Mouse (Mus musculus): ENCODE results near the gene Eid3. TPM values are rescaled to one million over a fixed set of nuclear protein-coding genes. Genes with fewer than 3 reads are reported as not detected.

The Eid3 gene
- polyA plus RNA-seq, 1 experiment from 2014 or later = 0.13 TPM

DNA sequence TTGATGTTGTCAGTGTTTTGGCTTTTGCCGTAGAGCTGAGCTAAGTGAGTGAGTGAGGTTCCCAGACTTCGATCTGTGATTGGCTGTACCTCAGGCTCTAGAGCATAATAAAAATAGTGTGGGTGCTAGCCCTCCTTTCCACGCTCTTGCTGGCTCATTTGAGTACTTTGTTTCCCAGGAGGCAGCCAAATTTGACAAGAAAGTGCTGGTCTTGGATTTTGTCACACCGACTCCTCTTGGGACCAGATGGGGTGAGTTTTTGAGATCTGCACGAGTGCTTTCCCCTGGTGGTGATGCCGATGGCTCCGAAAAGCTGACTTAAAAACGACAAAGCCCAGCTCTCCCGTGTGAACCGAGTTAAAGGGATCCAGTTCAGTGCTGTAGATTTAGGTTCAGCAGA lies 9.0 kb downstream of the Eid3 start:
- H3K4me3 ChIP-seq (ENCODE audit: low read depth, low read length) = no peak overlapping the region
- no peak overlapping the region for H3K4me2 ChIP-seq (ENCODE audit: low read depth, low read length)
- peaks cover 53% of the 10 kb centered on the region for H3K36me3 ChIP-seq (ENCODE audit: control insufficient read depth, insufficient read depth)
- no peaks in the 10 kb centered on the region for H3K27me3 ChIP-seq (ENCODE audit: control insufficient read depth, insufficient read depth, low read depth, low read length)
- peaks cover 3% of the 10 kb centered on the region for H3K4me1 ChIP-seq (ENCODE audit: control insufficient read depth, low read depth, low read length)
- 79% methylated on average over 10 of the region's 10 CpGs for WGBS (ENCODE audit: insufficient replicate concordance)
- H3K9ac ChIP-seq (ENCODE audit: low read depth, low read length) = no peak overlapping the region
- no peaks in the 10 kb centered on the region for H3K9me3 ChIP-seq (replicated peaks; ENCODE audit: control insufficient read depth, low read length)
- no peak for ATAC-seq (ENCODE audit: low read depth)
- H3K27ac ChIP-seq (ENCODE audit: low read length) = no peak overlapping the region

GRCm38 (mm10) chr10:82876076-82876796 lies 9.8 kb downstream of the Eid3 start:
- Histone ChIP-seq H3K36me3 (ENCODE audit: control insufficient read depth, insufficient read depth) (peaks cover 59% of the 10 kb centered on the region), H3K9me3 (replicated peaks; ENCODE audit: control insufficient read depth, low read length) (no peaks in the 10 kb centered on the region), H3K27me3 (ENCODE audit: control insufficient read depth, insufficient read depth, low read depth, low read length) (no peaks in the 10 kb centered on the region), H3K4me1 (ENCODE audit: control insufficient read depth, low read depth, low read length) (peaks cover 3% of the 10 kb centered on the region), H3K9ac (ENCODE audit: low read depth, low read length) (no peak overlapping the region), H3K4me2 (ENCODE audit: low read depth, low read length) (no peak overlapping the region), H3K27ac (ENCODE audit: low read length) (no peak overlapping the region), H3K4me3 (ENCODE audit: low read depth, low read length) (no peak overlapping the region)
- WGBS (ENCODE audit: insufficient replicate concordance) = 76% methylated on average over 16 of the region's 16 CpGs
- ATAC-seq (ENCODE audit: low read depth) = peak; percentile 53; the same call in 1 of the 2 replicates

GRCm38 (mm10) chr10:82887354-82887753 lies 20.9 kb downstream of the Eid3 start:
- no peak for ATAC-seq (ENCODE audit: low read depth)
- H3K4me1 ChIP-seq (ENCODE audit: control insufficient read depth, low read depth, low read length) = peaks cover 18% of the 10 kb centered on the region
- no peak overlapping the region for H3K9ac ChIP-seq (ENCODE audit: low read depth, low read length)
- H3K27ac ChIP-seq (ENCODE audit: low read length) = no peak overlapping the region
- H3K27me3 ChIP-seq (ENCODE audit: control insufficient read depth, insufficient read depth, low read depth, low read length) = no peaks in the 10 kb centered on the region
- H3K4me3 ChIP-seq (ENCODE audit: low read depth, low read length) = no peak overlapping the region
- peaks cover 60% of the 10 kb centered on the region for H3K36me3 ChIP-seq (ENCODE audit: control insufficient read depth, insufficient read depth)
- WGBS (ENCODE audit: insufficient replicate concordance) = 77% methylated on average over 6 of the region's 6 CpGs
- no peak overlapping the region for H3K4me2 ChIP-seq (ENCODE audit: low read depth, low read length)
- H3K9me3 ChIP-seq (replicated peaks; ENCODE audit: control insufficient read depth, low read length) = no peaks in the 10 kb centered on the region

DNA sequence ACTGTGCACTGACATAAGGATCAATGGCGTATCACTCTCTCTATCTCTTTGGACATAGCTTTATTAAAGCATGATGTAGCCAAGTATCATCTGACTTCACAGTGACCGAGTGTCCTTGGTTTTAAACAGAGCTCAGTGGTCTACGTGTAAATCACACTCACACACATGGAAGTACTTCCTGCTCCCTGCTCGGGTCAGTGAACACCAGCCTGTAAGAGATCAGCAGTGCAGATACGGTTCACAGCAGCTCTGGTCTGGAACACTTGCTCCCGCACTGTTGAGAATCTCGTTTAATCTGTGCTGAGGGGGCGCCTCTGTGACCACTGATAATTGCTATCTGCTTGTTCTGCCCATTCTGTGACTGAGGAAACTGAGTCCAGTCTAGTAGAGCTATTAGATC lies 22.1 kb downstream of the Eid3 start:
- Histone ChIP-seq H3K36me3 (ENCODE audit: control insufficient read depth, insufficient read depth) (peaks cover 54% of the 10 kb centered on the region), H3K4me3 (ENCODE audit: low read depth, low read length) (no peak overlapping the region), H3K27me3 (ENCODE audit: control insufficient read depth, insufficient read depth, low read depth, low read length) (no peaks in the 10 kb centered on the region), H3K9ac (ENCODE audit: low read depth, low read length) (no peak overlapping the region), H3K4me1 (ENCODE audit: control insufficient read depth, low read depth, low read length) (peaks cover 23% of the 10 kb centered on the region), H3K4me2 (ENCODE audit: low read depth, low read length) (no peak overlapping the region), H3K27ac (ENCODE audit: low read length) (no peak overlapping the region), H3K9me3 (replicated peaks; ENCODE audit: control insufficient read depth, low read length) (no peaks in the 10 kb centered on the region)
- WGBS (ENCODE audit: insufficient replicate concordance) = 55% methylated on average over 8 of the region's 8 CpGs
- no peak for ATAC-seq (ENCODE audit: low read depth)

DNA sequence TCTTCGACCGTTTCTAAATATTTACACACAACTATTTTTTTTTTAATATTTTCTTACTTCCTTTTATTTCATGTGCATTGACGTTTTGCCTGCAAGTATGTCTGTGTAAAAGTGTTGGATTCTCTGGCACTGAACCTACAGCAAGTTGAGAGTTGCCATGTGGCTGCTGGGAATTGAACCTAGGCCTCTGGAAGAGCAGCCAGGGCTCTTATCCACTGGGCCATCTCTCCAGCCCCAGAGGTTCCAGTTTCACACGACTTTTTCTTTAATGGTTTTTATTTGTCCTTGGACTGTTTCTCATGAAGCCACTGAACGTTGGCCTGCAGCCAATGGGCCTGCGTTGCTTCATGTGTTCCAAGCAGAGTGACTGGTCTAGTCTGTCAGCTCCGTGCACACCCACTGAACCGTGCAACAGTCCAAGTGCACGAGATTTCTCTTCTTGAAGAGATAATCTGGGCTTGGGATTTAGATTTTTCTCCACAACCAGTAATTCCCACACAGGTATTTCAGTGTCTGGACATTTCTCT lies 23.1 kb downstream of the Eid3 start:
- H3K27me3 ChIP-seq (ENCODE audit: control insufficient read depth, insufficient read depth, low read depth, low read length) = no peaks in the 10 kb centered on the region
- peaks cover 53% of the 10 kb centered on the region for H3K36me3 ChIP-seq (ENCODE audit: control insufficient read depth, insufficient read depth)
- no peak overlapping the region for H3K4me3 ChIP-seq (ENCODE audit: low read depth, low read length)
- ATAC-seq (ENCODE audit: low read depth) = peak; percentile 75
- H3K27ac ChIP-seq (ENCODE audit: low read length) = peak overlapping the region; percentile 48
- H3K4me2 ChIP-seq (ENCODE audit: low read depth, low read length) = no peak overlapping the region
- no peaks in the 10 kb centered on the region for H3K9me3 ChIP-seq (replicated peaks; ENCODE audit: control insufficient read depth, low read length)
- no peak overlapping the region for H3K9ac ChIP-seq (ENCODE audit: low read depth, low read length)
- WGBS (ENCODE audit: insufficient replicate concordance) = 59% methylated on average over 9 of the region's 9 CpGs
- peaks cover 23% of the 10 kb centered on the region for H3K4me1 ChIP-seq (ENCODE audit: control insufficient read depth, low read depth, low read length)

DNA sequence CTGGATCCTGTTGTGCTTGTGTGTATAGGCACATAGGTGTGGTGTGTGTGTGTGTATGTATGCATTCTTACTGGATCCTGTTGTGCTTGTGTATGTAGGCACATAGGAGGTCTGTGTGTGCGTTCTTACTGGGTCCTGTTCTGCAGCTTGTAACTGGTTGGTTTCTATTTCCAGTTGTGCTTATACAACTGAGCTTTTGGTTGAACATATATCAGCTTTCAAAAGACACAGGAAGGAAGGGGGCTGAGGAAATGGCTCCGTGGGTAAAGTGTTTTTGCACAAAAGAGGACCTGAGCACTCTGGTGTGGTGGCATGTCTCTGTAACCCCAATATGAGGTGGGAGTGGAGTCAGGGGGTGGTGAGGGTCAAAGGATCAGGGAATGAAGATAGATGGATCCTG lies 24.5 kb downstream of the Eid3 start:
- Histone ChIP-seq H3K27me3 (ENCODE audit: control insufficient read depth, insufficient read depth, low read depth, low read length) (no peaks in the 10 kb centered on the region), H3K9ac (ENCODE audit: low read depth, low read length) (no peak overlapping the region), H3K4me3 (ENCODE audit: low read depth, low read length) (no peak overlapping the region), H3K27ac (ENCODE audit: low read length) (peak overlapping the region; percentile 20; the same call in 1 of the 2 replicates), H3K4me2 (ENCODE audit: low read depth, low read length) (no peak overlapping the region), H3K36me3 (ENCODE audit: control insufficient read depth, insufficient read depth) (peaks cover 54% of the 10 kb centered on the region), H3K9me3 (replicated peaks; ENCODE audit: control insufficient read depth, low read length) (no peaks in the 10 kb centered on the region), H3K4me1 (ENCODE audit: control insufficient read depth, low read depth, low read length) (peaks cover 23% of the 10 kb centered on the region)
- no peak for ATAC-seq (ENCODE audit: low read depth)
- WGBS (ENCODE audit: insufficient replicate concordance) = 47% methylated on average over 2 of the region's 2 CpGs

GRCm38 (mm10) chr10:82891427-82891826 lies 25.0 kb downstream of the Eid3 start:
- Histone ChIP-seq H3K9ac (ENCODE audit: low read depth, low read length) (no peak overlapping the region), H3K4me3 (ENCODE audit: low read depth, low read length) (no peak overlapping the region), H3K27ac (ENCODE audit: low read length) (peak overlapping the region; percentile 20; the same call in 1 of the 2 replicates), H3K36me3 (ENCODE audit: control insufficient read depth, insufficient read depth) (peaks cover 54% of the 10 kb centered on the region), H3K27me3 (ENCODE audit: control insufficient read depth, insufficient read depth, low read depth, low read length) (no peaks in the 10 kb centered on the region), H3K9me3 (replicated peaks; ENCODE audit: control insufficient read depth, low read length) (no peaks in the 10 kb centered on the region), H3K4me2 (ENCODE audit: low read depth, low read length) (no peak overlapping the region), H3K4me1 (ENCODE audit: control insufficient read depth, low read depth, low read length) (peaks cover 23% of the 10 kb centered on the region)
- peak; percentile 69 for ATAC-seq (ENCODE audit: low read depth)
- 64% methylated on average over 7 of the region's 7 CpGs for WGBS (ENCODE audit: insufficient replicate concordance)

DNA sequence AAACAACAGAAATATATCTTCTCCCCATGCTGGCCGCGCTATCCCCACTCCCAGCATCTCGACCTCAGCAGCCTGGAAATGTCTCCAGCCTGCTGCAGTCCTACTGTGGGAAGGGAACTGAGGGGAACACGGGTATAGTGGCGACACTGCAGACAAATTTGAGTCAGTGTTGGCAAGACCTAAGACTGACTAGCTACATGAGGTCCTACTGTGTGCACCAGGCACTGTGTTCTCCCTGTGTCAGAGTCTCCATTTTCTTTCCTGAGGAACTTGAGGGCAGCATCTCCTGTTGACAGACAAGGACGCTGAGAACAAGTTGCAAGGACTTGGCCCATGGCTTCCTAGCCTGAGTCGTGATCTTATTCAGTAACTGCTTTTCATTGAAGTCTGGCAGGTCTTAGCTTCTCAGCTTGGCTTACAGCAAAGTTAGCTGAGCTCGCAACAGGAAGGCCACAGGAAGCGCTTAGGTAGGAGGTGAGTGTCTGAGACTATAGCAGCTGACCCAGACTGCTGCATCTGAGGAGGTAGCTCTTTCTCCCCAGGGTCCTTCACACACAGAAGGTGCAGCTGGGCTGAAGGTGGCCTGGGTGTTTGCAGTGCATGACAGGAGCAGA lies 26.1 kb downstream of the Eid3 start:
- Histone ChIP-seq H3K4me2 (ENCODE audit: low read depth, low read length) (no peak overlapping the region), H3K27ac (ENCODE audit: low read length) (no peak overlapping the region), H3K36me3 (ENCODE audit: control insufficient read depth, insufficient read depth) (peaks cover 51% of the 10 kb centered on the region), H3K9ac (ENCODE audit: low read depth, low read length) (no peak overlapping the region), H3K4me1 (ENCODE audit: control insufficient read depth, low read depth, low read length) (peaks cover 23% of the 10 kb centered on the region), H3K27me3 (ENCODE audit: control insufficient read depth, insufficient read depth, low read depth, low read length) (no peaks in the 10 kb centered on the region), H3K9me3 (replicated peaks; ENCODE audit: control insufficient read depth, low read length) (no peaks in the 10 kb centered on the region), H3K4me3 (ENCODE audit: low read depth, low read length) (no peak overlapping the region)
- WGBS (ENCODE audit: insufficient replicate concordance) = 80% methylated on average over 9 of the region's 9 CpGs
- no peak for ATAC-seq (ENCODE audit: low read depth)

Measured in liver, embryonic 16.5 days (tissue).